Mouse (Mus musculus): ENCODE results near the gene Prex1. TPM values are rescaled to one million over a fixed set of nuclear protein-coding genes. Genes with fewer than 3 reads are reported as not detected.

The Prex1 gene
- polyA plus RNA-seq, 1 experiment from 2014 or later, result 11.6 TPM

- Histone ChIP-seq H3K27ac (ENCODE audit: low read length) (no peak overlapping the region), H3K4me3 (ENCODE audit: low read length) (no peak overlapping the region), H3K4me2 (ENCODE audit: low read depth, low read length) (no peak overlapping the region), H3K27me3 (ENCODE audit: control insufficient read depth, insufficient read depth, low read length) (no peaks in the 10 kb centered on the region), H3K9ac (ENCODE audit: low read length) (no peak overlapping the region), H3K9me3 (replicated peaks; ENCODE audit: control insufficient read depth, low read length) (no peaks in the 10 kb centered on the region; the same call in 1 of the 2 replicates), H3K4me1 (ENCODE audit: control insufficient read depth, insufficient read depth, low read length) (peaks cover 8% of the 10 kb centered on the region; the same call in 1 of the 2 replicates), H3K36me3 (ENCODE audit: control insufficient read depth, insufficient read depth) (peaks cover 3% of the 10 kb centered on the region; the same call in 1 of the 2 replicates)
- ATAC-seq (replicated peaks; ENCODE audit: extremely low read depth, insufficient read depth, low FRiP score), result no peak
- 81% methylated on average over 10 of the region's 10 CpGs for WGBS
These were observed 78.1 kb downstream of the Prex1 start for GRCm38 (mm10) chr2:166635521-166635920.

- Histone ChIP-seq H3K36me3 (ENCODE audit: control insufficient read depth, insufficient read depth) (no peaks in the 10 kb centered on the region), H3K9ac (ENCODE audit: low read length) (no peak overlapping the region), H3K27me3 (ENCODE audit: control insufficient read depth, insufficient read depth, low read length) (no peaks in the 10 kb centered on the region), H3K4me1 (ENCODE audit: control insufficient read depth, insufficient read depth, low read length) (no peaks in the 10 kb centered on the region), H3K4me3 (ENCODE audit: low read length) (no peak overlapping the region), H3K9me3 (replicated peaks; ENCODE audit: control insufficient read depth, low read length) (no peaks in the 10 kb centered on the region), H3K4me2 (ENCODE audit: low read depth, low read length) (no peak overlapping the region), H3K27ac (ENCODE audit: low read length) (no peak overlapping the region)
- ATAC-seq (replicated peaks; ENCODE audit: extremely low read depth, insufficient read depth, low FRiP score), result no peak
- WGBS, result 75% methylated on average over 13 of the region's 13 CpGs
These were observed 80.9 kb downstream of the Prex1 start for GRCm38 (mm10) chr2:166632571-166633361.

DNA sequence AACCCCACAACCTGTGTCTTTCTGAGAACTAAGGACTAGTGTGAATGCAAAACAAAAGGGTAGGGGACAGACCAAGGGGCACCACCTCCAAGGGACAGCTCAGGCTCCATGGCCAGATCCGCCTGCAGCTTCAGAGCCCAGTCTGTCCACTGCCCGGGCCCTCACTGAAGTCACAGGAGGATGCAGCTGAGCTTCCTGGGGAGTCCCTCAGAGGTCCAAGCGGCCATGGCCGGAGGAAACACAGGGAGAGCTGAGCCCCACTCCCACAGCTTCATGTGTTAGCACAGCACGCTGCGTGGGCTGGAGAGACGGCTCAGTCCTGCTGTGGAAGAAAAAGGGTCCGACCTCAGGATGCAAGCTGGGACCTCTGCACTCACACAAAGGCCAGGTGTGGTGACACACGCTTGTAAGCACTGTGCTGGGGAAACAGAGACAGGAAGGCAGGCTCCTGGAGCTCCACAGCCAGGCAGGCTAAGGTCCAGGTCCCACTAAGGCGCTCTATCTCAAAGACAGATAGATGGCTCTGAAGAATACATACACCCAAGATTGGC lies 81.9 kb downstream of the Prex1 start:
- Histone ChIP-seq H3K9me3 (replicated peaks; ENCODE audit: control insufficient read depth, low read length) (no peaks in the 10 kb centered on the region), H3K4me1 (ENCODE audit: control insufficient read depth, insufficient read depth, low read length) (no peaks in the 10 kb centered on the region), H3K9ac (ENCODE audit: low read length) (no peak overlapping the region), H3K36me3 (ENCODE audit: control insufficient read depth, insufficient read depth) (no peaks in the 10 kb centered on the region), H3K4me3 (ENCODE audit: low read length) (no peak overlapping the region), H3K27ac (ENCODE audit: low read length) (peak overlapping the region; percentile 41; the same call in 1 of the 2 replicates), H3K27me3 (ENCODE audit: control insufficient read depth, insufficient read depth, low read length) (no peaks in the 10 kb centered on the region), H3K4me2 (ENCODE audit: low read depth, low read length) (no peak overlapping the region)
- WGBS, result 79% methylated on average over 10 of the region's 10 CpGs
- no peak for ATAC-seq (replicated peaks; ENCODE audit: extremely low read depth, insufficient read depth, low FRiP score)

- Histone ChIP-seq H3K27me3 (ENCODE audit: control insufficient read depth, insufficient read depth, low read length) (no peaks in the 10 kb centered on the region), H3K9ac (ENCODE audit: low read length) (no peak overlapping the region), H3K36me3 (ENCODE audit: control insufficient read depth, insufficient read depth) (no peaks in the 10 kb centered on the region), H3K4me3 (ENCODE audit: low read length) (no peak overlapping the region), H3K27ac (ENCODE audit: low read length) (no peak overlapping the region; the same call in 1 of the 2 replicates), H3K4me2 (ENCODE audit: low read depth, low read length) (no peak overlapping the region), H3K9me3 (replicated peaks; ENCODE audit: control insufficient read depth, low read length) (no peaks in the 10 kb centered on the region), H3K4me1 (ENCODE audit: control insufficient read depth, insufficient read depth, low read length) (no peaks in the 10 kb centered on the region)
- no peak for ATAC-seq (replicated peaks; ENCODE audit: extremely low read depth, insufficient read depth, low FRiP score)
- WGBS, result 79% methylated on average over 5 of the region's 5 CpGs
These were observed 82.4 kb downstream of the Prex1 start for GRCm38 (mm10) chr2:166631189-166631588.

DNA sequence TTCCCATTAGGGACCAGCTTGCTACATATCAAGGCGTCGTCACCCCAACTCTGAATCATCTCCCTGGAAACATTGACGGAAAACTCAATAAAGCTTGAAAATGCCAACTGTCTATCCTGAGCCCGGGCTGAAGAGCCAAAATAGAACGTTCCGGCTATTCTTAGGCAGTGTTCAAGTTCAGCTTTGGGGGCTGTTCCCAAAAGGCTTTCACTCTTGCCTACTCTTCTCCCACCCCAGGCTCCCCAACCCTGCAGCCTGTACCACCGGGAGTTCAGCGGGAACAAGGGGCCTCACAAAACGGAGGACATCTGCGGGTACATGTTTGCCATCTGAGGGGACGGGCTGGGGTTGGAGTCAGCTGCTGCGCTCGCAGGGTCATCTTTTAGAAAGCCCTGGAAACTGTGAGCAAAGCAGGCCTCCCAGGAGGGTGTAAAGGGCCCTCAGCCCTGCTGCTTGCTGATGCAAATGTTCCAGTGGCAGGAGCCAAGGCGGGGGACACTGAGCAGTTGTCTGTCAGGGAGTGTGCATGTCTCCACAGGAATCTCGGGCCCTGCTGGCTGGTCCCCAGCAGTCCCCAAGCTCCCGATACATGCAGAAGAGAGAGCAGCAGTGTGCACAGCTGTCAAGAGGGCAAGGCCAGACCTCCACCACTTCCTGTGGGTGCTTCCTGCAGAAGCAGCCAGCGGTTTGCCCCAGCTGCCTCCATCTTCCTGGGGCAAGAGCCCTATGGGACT lies 83.5 kb downstream of the Prex1 start:
- no peaks in the 10 kb centered on the region for H3K9me3 ChIP-seq (replicated peaks; ENCODE audit: control insufficient read depth, low read length)
- peak; percentile 63; the same call in 1 of the 2 replicates for ATAC-seq (replicated peaks; ENCODE audit: extremely low read depth, insufficient read depth, low FRiP score)
- 76% methylated on average over 17 of the region's 17 CpGs for WGBS

DNA sequence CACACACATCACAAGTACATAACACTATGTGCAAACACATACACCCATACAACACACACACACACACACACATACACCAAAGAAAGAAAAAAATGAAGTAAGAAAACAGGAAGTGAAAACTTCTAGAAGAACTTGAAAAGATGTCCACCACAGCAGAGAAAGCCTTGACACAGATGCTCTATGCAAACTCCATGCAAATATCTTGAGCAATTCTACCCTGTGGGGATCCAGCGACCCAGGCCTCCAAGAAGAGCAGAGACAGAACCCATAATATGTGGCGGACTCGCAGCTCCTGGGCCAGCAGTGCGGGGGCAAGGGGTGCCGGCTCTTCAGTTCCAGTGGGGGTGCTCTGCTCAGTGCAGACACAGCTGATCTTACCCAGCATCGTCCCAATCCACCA lies 86.1 kb downstream of the Prex1 start:
- H3K9ac ChIP-seq (ENCODE audit: low read length), result no peak overlapping the region
- H3K4me2 ChIP-seq (ENCODE audit: low read depth, low read length), result no peak overlapping the region
- no peaks in the 10 kb centered on the region for H3K36me3 ChIP-seq (ENCODE audit: control insufficient read depth, insufficient read depth)
- no peaks in the 10 kb centered on the region for H3K9me3 ChIP-seq (replicated peaks; ENCODE audit: control insufficient read depth, low read length)
- H3K27me3 ChIP-seq (ENCODE audit: control insufficient read depth, insufficient read depth, low read length), result no peaks in the 10 kb centered on the region
- H3K4me3 ChIP-seq (ENCODE audit: low read length), result no peak overlapping the region
- 84% methylated on average over 6 of the region's 6 CpGs for WGBS
- H3K27ac ChIP-seq (ENCODE audit: low read length), result no peak overlapping the region
- peaks cover 10% of the 10 kb centered on the region for H3K4me1 ChIP-seq (ENCODE audit: control insufficient read depth, insufficient read depth, low read length)
- no peak for ATAC-seq (replicated peaks; ENCODE audit: extremely low read depth, insufficient read depth, low FRiP score)

More for the DNA sequence above, 83.5 kb downstream of the Prex1 start:
- H3K27ac ChIP-seq (ENCODE audit: low read length), result peak overlapping the region; percentile 33
- H3K27me3 ChIP-seq (ENCODE audit: control insufficient read depth, insufficient read depth, low read length), result no peaks in the 10 kb centered on the region
- no peak overlapping the region for H3K9ac ChIP-seq (ENCODE audit: low read length)
- no peak overlapping the region for H3K4me2 ChIP-seq (ENCODE audit: low read depth, low read length)
- no peaks in the 10 kb centered on the region for H3K36me3 ChIP-seq (ENCODE audit: control insufficient read depth, insufficient read depth)
- H3K4me1 ChIP-seq (ENCODE audit: control insufficient read depth, insufficient read depth, low read length), result no peaks in the 10 kb centered on the region
- no peak overlapping the region for H3K4me3 ChIP-seq (ENCODE audit: low read length)

- 78% methylated on average over 11 of the region's 11 CpGs for WGBS
- ATAC-seq (replicated peaks; ENCODE audit: extremely low read depth, insufficient read depth, low FRiP score), result no peak
- peaks cover 10% of the 10 kb centered on the region for H3K4me1 ChIP-seq (ENCODE audit: control insufficient read depth, insufficient read depth, low read length)
- H3K9ac ChIP-seq (ENCODE audit: low read length), result no peak overlapping the region
- H3K27me3 ChIP-seq (ENCODE audit: control insufficient read depth, insufficient read depth, low read length), result no peaks in the 10 kb centered on the region
- no peaks in the 10 kb centered on the region for H3K36me3 ChIP-seq (ENCODE audit: control insufficient read depth, insufficient read depth)
- no peak overlapping the region for H3K27ac ChIP-seq (ENCODE audit: low read length)
- H3K4me2 ChIP-seq (ENCODE audit: low read depth, low read length), result no peak overlapping the region
- no peaks in the 10 kb centered on the region for H3K9me3 ChIP-seq (replicated peaks; ENCODE audit: control insufficient read depth, low read length)
- H3K4me3 ChIP-seq (ENCODE audit: low read length), result no peak overlapping the region
These were observed 88.4 kb downstream of the Prex1 start for GRCm38 (mm10) chr2:166625219-166625618.

- Histone ChIP-seq H3K27ac (ENCODE audit: low read length) (no peak overlapping the region), H3K4me1 (ENCODE audit: control insufficient read depth, insufficient read depth, low read length) (peaks cover 10% of the 10 kb centered on the region), H3K4me3 (ENCODE audit: low read length) (no peak overlapping the region), H3K4me2 (ENCODE audit: low read depth, low read length) (no peak overlapping the region), H3K9ac (ENCODE audit: low read length) (peak overlapping the region; percentile 10; the same call in 1 of the 2 replicates), H3K36me3 (ENCODE audit: control insufficient read depth, insufficient read depth) (no peaks in the 10 kb centered on the region), H3K9me3 (replicated peaks; ENCODE audit: control insufficient read depth, low read length) (no peaks in the 10 kb centered on the region), H3K27me3 (ENCODE audit: control insufficient read depth, insufficient read depth, low read length) (no peaks in the 10 kb centered on the region)
- 37% methylated on average over 9 of the region's 9 CpGs for WGBS
- no peak for ATAC-seq (replicated peaks; ENCODE audit: extremely low read depth, insufficient read depth, low FRiP score)
These were observed 90.5 kb downstream of the Prex1 start for GRCm38 (mm10) chr2:166623081-166623567.
